Mouse (Mus musculus) heart, embryonic 11.5 days (tissue): ENCODE data around the gene Myl6. TPM values are rescaled to one million over a fixed set of nuclear protein-coding genes. Genes with fewer than 3 reads are reported as not detected.
"Not testable (repeated sequence)": the region's sequence is repeated elsewhere in the genome, so short reads cannot be mapped to it uniquely, and the experiment has no call there.

ENCODE experiments used
- ATAC-seq: fragments of 200-750 bp; cut with Nextera tagmentation; replicated peaks from 2 replicates; pipeline ENCODE4 v1.8.0; 2017; ENCODE audit warnings: moderate library complexity; ENCODE audit not compliant: insufficient number of reproducible peaks, low FRiP score, low TSS enrichment
- H3K27ac ChIP-seq: fragments of 300-500 bp; sonication (generic); 2 replicates; pipeline ENCODE4 v1.5.1; 2014; ENCODE audit warnings: mild to moderate bottlenecking, low read depth, low read length
- H3K27me3 ChIP-seq: fragments of 300-500 bp; sonication (generic); 2 replicates; pipeline ENCODE4 v1.6.1; 2014; ENCODE audit warnings: mild to moderate bottlenecking, low read length, mixed read lengths; ENCODE audit not compliant: control insufficient read depth, insufficient read depth
- H3K36me3 ChIP-seq: fragments of 300-500 bp; sonication (generic); 2 replicates; pipeline ENCODE4 v1.6.1; 2014; ENCODE audit warnings: mild to moderate bottlenecking, low read length, moderate library complexity, mixed read lengths; ENCODE audit not compliant: control insufficient read depth, insufficient read depth
- H3K4me1 ChIP-seq: fragments of 300-500 bp; sonication (generic); 2 replicates; pipeline ENCODE4 v1.6.1; 2014; ENCODE audit warnings: low read length; ENCODE audit not compliant: control insufficient read depth, insufficient read depth
- H3K4me2 ChIP-seq: fragments of 300-500 bp; sonication (generic); 2 replicates; pipeline ENCODE4 v1.6.1; 2014; ENCODE audit warnings: mild to moderate bottlenecking, moderate library complexity
- H3K4me3 ChIP-seq: fragments of 300-500 bp; sonication (generic); 2 replicates; pipeline ENCODE4 v1.5.1; 2014; ENCODE audit warnings: low read depth, low read length
- H3K9ac ChIP-seq: fragments of 300-500 bp; sonication (generic); 2 replicates; pipeline ENCODE4 v1.6.1; 2014; ENCODE audit warnings: mild to moderate bottlenecking, low read depth, low read length, moderate library complexity
- H3K9me3 ChIP-seq: fragments of 300-500 bp; sonication (generic); replicated peaks from 2 replicates; pipeline ENCODE4 v1.6.1; 2016; ENCODE audit warnings: low read length; ENCODE audit not compliant: control insufficient read depth
- WGBS: fragments of 180-500 bp; shearing (Covaris S2); extraction: QIAGEN DNeasy Blood & Tissue Kit; methylation state at CpG from one replicate; pipeline ENCODE4 v1.1.7; 2014; ENCODE audit not compliant: insufficient replicate concordance; 5-methylcytosine and 5-hydroxymethylcytosine counted together
- polyA plus RNA-seq: library from polyadenylated mRNA; unstranded; fragments of >200 nt; fragmentation: Nextera tagmentation; extraction: Ambion mirVana; gene quantifications from 2 replicates; pipeline ENCODE4 v1.2.1, GENCODE M21; 2014

The Myl6 gene
- polyA plus RNA-seq, 1 experiment from 2014 or later: 1,242 TPM

DNA sequence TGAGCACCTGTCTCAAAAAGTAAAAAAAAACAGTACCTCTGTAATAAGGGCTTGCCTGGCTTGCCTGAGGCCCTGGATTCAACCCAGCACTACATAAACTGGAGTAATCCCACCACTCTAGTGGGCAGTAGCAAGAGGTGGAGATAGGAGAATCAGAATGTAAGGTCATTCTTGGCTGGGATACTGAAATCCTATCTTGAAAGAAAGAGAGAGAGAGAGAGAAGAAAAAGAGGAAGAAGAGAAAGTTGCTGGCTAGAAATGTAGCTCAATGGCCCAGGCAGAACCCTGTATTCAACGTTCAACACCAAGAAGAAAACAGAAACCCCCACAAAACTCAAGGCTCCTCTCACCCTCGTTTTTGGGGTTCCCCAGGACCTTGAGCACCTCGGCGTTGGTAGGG, 2.0 kb upstream of the Myl6 start:
- no peak overlapping the region for H3K4me3 ChIP-seq
- 76% methylated on average over 4 of the region's 4 CpGs for WGBS
- H3K27me3 ChIP-seq: no peaks in the 10 kb centered on the region
- peaks cover 37% of the 10 kb centered on the region for H3K4me1 ChIP-seq
- peaks cover 4% of the 10 kb centered on the region for H3K36me3 ChIP-seq
- no peaks in the 10 kb centered on the region for H3K9me3 ChIP-seq
- H3K4me2 ChIP-seq: no peak overlapping the region
- no peak for ATAC-seq
- H3K27ac ChIP-seq: no peak overlapping the region
- no peak overlapping the region for H3K9ac ChIP-seq

DNA sequence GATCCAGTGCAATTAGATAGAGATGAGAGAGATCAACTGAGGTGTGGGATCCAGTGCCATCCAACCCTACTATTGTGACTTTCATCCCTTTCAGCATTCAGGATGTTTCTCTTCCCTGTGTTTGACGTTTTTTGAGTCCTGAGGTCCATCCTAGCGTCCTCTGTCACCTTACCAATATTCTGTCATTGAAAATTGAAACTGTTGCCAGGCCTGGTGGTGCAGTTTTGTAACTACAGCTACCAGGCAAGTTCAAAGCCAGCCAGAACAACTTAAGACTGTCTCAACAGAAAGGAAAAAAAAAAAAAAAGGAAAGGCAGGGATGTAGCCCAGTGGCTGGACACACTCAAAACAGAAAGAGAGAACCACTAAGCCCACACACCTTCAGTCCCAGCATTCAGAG, 1.3 kb upstream of the Myl6 start:
- Histone ChIP-seq H3K27ac (peak overlapping the region; percentile 97), H3K36me3 (peaks cover 8% of the 10 kb centered on the region), H3K4me1 (peaks cover 41% of the 10 kb centered on the region), H3K27me3 (no peaks in the 10 kb centered on the region), H3K9ac (peak overlapping the region; percentile 98), H3K9me3 (no peaks in the 10 kb centered on the region), H3K4me2 (peak overlapping the region; percentile 87), H3K4me3 (peak overlapping the region; percentile 94)
- WGBS: 74% methylated on average over 2 of the region's 2 CpGs
- ATAC-seq: no peak

GRCm38 (mm10) chr10:128494667-128495245, 811 bp upstream of the Myl6 start:
- Histone ChIP-seq H3K27ac (peak overlapping the region; percentile 97), H3K4me1 (peaks cover 46% of the 10 kb centered on the region), H3K36me3 (peaks cover 12% of the 10 kb centered on the region), H3K9me3 (no peaks in the 10 kb centered on the region), H3K9ac (peak overlapping the region; percentile 98), H3K27me3 (no peaks in the 10 kb centered on the region), H3K4me2 (peak overlapping the region; percentile 87), H3K4me3 (peak overlapping the region; percentile 94)
- ATAC-seq: no peak
- WGBS: 51% methylated on average over 11 of the region's 11 CpGs

GRCm38 (mm10) chr10:128493319-128493694, 638 bp downstream of the Myl6 start:
- H3K27me3 ChIP-seq: no peaks in the 10 kb centered on the region
- peak overlapping the region; percentile 94 for H3K4me3 ChIP-seq
- H3K4me1 ChIP-seq: peaks cover 51% of the 10 kb centered on the region
- H3K4me2 ChIP-seq: peak overlapping the region; percentile 87
- under 1% methylated on average over 12 of the region's 12 CpGs for WGBS
- H3K9me3 ChIP-seq: no peaks in the 10 kb centered on the region
- H3K9ac ChIP-seq: peak overlapping the region; percentile 98
- H3K36me3 ChIP-seq: peaks cover 21% of the 10 kb centered on the region
- H3K27ac ChIP-seq: peak overlapping the region; percentile 97
- peak; percentile 5; the same call in 1 of the 2 replicates for ATAC-seq

- H3K9me3 ChIP-seq: no peaks in the 10 kb centered on the region
- peak overlapping the region; percentile 98 for H3K9ac ChIP-seq
- peak overlapping the region; percentile 94 for H3K4me3 ChIP-seq
- H3K36me3 ChIP-seq: peaks cover 23% of the 10 kb centered on the region
- H3K4me1 ChIP-seq: peaks cover 51% of the 10 kb centered on the region
- WGBS: 21% methylated on average over 12 of the region's 12 CpGs
- H3K4me2 ChIP-seq: peak overlapping the region; percentile 87
- ATAC-seq: peak; percentile 64
- H3K27me3 ChIP-seq: no peaks in the 10 kb centered on the region
- H3K27ac ChIP-seq: peak overlapping the region; percentile 97
These were observed 1.2 kb downstream of the Myl6 start for GRCm38 (mm10) chr10:128492633-128493311.

GRCm38 (mm10) chr10:128492051-128492450, 1.9 kb downstream of the Myl6 start:
- Histone ChIP-seq H3K4me3 (peak overlapping the region; percentile 94), H3K27ac (peak overlapping the region; percentile 97), H3K36me3 (peaks cover 30% of the 10 kb centered on the region), H3K9ac (peak overlapping the region; percentile 98), H3K4me1 (peaks cover 47% of the 10 kb centered on the region), H3K4me2 (peak overlapping the region; percentile 87)
- H3K27me3 ChIP-seq, H3K9me3 ChIP-seq, ATAC-seq: not testable (repeated sequence)
- 35% methylated on average over 7 of the region's 8 CpGs for WGBS

- Histone ChIP-seq H3K36me3 (peaks cover 32% of the 10 kb centered on the region), H3K27me3 (no peaks in the 10 kb centered on the region), H3K9ac (peak overlapping the region; percentile 98), H3K9me3 (no peaks in the 10 kb centered on the region), H3K4me2 (peak overlapping the region; percentile 87), H3K4me1 (peaks cover 42% of the 10 kb centered on the region), H3K4me3 (peak overlapping the region; percentile 94), H3K27ac (peak overlapping the region; percentile 97)
- no peak for ATAC-seq
- 31% methylated on average over 6 of the region's 6 CpGs for WGBS
These were observed 2.5 kb downstream of the Myl6 start for GRCm38 (mm10) chr10:128491495-128491894.

GRCm38 (mm10) chr10:128490912-128491311, 3.0 kb downstream of the Myl6 start:
- Histone ChIP-seq H3K9me3 (no peaks in the 10 kb centered on the region), H3K9ac (peak overlapping the region; percentile 98), H3K36me3 (peaks cover 34% of the 10 kb centered on the region), H3K4me1 (peaks cover 38% of the 10 kb centered on the region), H3K27me3 (no peaks in the 10 kb centered on the region), H3K4me3 (peak overlapping the region; percentile 94), H3K4me2 (peak overlapping the region; percentile 87), H3K27ac (peak overlapping the region; percentile 97)
- ATAC-seq: no peak
- WGBS: 30% methylated on average over 5 of the region's 5 CpGs
